Mouse (Mus musculus) cortical plate, adult 2 months (tissue): ENCODE measurements around the gene Terf2ip. TPM values are rescaled to one million over a fixed set of nuclear protein-coding genes. Genes with fewer than 3 reads are reported as not detected.

Source experiments
- H3K27ac ChIP-seq: fragments of 200-500 bp; 2 replicates; pipeline ENCODE4 v1.5.1; 2012; ENCODE audit warnings: low read length, control low read depth, inconsistent platforms; ENCODE audit not compliant: insufficient read depth
- H3K4me1 ChIP-seq: fragments of 200-500 bp; 2 replicates; pipeline ENCODE4 v1.6.1; 2011; ENCODE audit warnings: low read length; ENCODE audit not compliant: control insufficient read depth, insufficient read depth
- H3K4me3 ChIP-seq: fragments of 200-500 bp; 2 replicates; pipeline ENCODE4 v1.5.1; 2011; ENCODE audit warnings: mild to moderate bottlenecking, low read length, control low read depth; ENCODE audit not compliant: insufficient read depth
- CTCF ChIP-seq: fragments of 200-500 bp; IDR thresholded peaks from 2 replicates; pipeline ENCODE4 v1.5.1; 2011; ENCODE audit warnings: mild to moderate bottlenecking, control low read depth, low read length; ENCODE audit not compliant: insufficient read depth; ENCODE audit errors: extremely low read depth
- POLR2A ChIP-seq: fragments of 200-500 bp; IDR thresholded peaks from 2 replicates; pipeline ENCODE4 v1.6.1; 2011; ENCODE audit warnings: mild to moderate bottlenecking, low read length, control low read depth; ENCODE audit not compliant: insufficient read depth; ENCODE audit errors: extremely low read depth
- polyA plus RNA-seq: library from polyadenylated mRNA; depleted of rRNA; stranded (reverse); fragments of >200 nt; gene quantifications from 2 replicates; pipeline ENCODE4 v1.2.3, GENCODE M21; 2012

Gene Terf2ip
- polyA plus RNA-seq, 1 experiment, result 28.4 TPM

GRCm38 (mm10) chr8:111974138-111974537 is 37.1 kb upstream of the Terf2ip start:
- Histone ChIP-seq H3K4me1 (no peaks in the 10 kb centered on the region), H3K27ac (no peak overlapping the region)
- TF ChIP-seq POLR2A (no peak), CTCF (no peak)

GRCm38 (mm10) chr8:111975706-111976105 is 35.5 kb upstream of the Terf2ip start:
- Histone ChIP-seq H3K4me3 (no peak overlapping the region), H3K4me1 (no peaks in the 10 kb centered on the region), H3K27ac (no peak overlapping the region)
- TF ChIP-seq CTCF, result no peak
- TF ChIP-seq POLR2A, result no peak

More at GRCm38 (mm10) chr8:111974138-111974537, 37.1 kb upstream of the Terf2ip start:
- H3K4me3 ChIP-seq, result no peak overlapping the region

GRCm38 (mm10) chr8:111976326-111976725 is 34.9 kb upstream of the Terf2ip start:
- Histone ChIP-seq H3K27ac (no peak overlapping the region), H3K4me3 (no peak overlapping the region), H3K4me1 (no peaks in the 10 kb centered on the region)
- TF ChIP-seq POLR2A (no peak), CTCF (no peak)

- Histone ChIP-seq H3K4me1 (no peaks in the 10 kb centered on the region), H3K27ac (no peak overlapping the region), H3K4me3 (no peak overlapping the region)
- no peak for TF ChIP-seq POLR2A
- no peak for TF ChIP-seq CTCF
Measured at GRCm38 (mm10) chr8:111978147-111978546, 33.1 kb upstream of the Terf2ip start.

DNA sequence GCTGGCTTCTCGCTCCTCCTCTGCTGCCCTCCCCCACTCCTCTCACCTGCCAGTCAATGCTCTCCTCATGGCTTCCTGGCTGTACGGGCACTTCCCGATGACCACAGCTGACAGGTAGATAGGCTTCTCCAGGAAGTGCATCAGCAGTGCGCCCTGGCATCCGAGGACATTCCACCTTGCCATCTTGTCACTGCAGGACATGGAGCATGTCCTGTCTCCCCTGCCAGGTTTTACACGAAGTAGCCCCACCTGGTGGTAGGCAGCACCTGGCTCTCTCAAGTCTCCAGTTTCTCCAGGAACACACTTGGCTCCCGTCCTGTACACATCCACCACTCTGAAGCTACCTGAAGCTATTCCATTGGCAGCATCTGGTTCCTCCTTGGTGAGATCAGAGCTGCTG is 29.1 kb upstream of the Terf2ip start:
- TF ChIP-seq POLR2A, result no peak
- TF ChIP-seq CTCF, result no peak
- no peak overlapping the region for H3K27ac ChIP-seq
- H3K4me3 ChIP-seq, result no peak overlapping the region
- peaks cover 2% of the 10 kb centered on the region; the same call in 1 of the 2 replicates for H3K4me1 ChIP-seq

DNA sequence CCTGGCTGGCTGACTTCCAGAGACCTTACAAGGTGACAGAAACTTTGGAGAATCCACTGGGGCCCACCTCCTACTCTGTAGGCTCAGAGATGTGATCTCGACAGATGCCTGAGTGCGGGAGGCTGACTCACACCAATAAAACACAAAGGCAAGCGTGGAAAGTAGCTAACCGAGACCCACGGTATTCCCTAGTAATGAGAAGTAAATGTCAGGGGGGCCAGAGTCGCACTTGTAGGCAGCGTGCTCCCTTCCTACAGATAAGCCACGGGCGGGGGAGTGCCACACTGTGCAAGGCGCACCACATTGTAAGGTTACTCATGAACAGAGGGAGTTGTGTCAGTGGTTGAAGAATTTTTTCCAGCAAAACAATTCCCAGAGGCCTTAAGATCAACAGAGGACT is 26.7 kb upstream of the Terf2ip start:
- no peak overlapping the region for H3K27ac ChIP-seq
- TF ChIP-seq POLR2A, result no peak
- TF ChIP-seq CTCF, result no peak
- H3K4me1 ChIP-seq, result peaks cover 2% of the 10 kb centered on the region; the same call in 1 of the 2 replicates
- H3K4me3 ChIP-seq, result no peak overlapping the region

DNA sequence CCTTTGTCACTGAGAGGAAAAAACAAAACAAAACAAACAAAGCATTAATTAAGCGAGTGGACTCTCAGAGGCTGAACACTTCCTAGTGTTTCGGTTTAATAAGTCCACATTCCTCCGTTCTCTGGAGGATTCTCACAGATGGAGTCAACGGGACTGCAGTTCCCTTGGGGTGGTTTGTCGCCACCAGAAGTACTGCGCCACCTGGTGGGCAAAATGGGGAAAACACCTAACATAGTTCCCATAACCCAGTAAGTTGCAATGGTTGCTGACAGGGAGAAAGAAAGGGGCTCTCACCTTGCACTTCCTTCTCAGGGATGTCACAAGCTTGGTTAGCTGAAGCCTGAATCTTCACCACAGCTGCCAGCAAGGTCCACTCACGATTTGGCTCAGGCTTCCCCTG is 21.3 kb upstream of the Terf2ip start:
- no peak overlapping the region for H3K4me3 ChIP-seq
- TF ChIP-seq CTCF (peak; percentile 86), POLR2A (no peak)
- H3K4me1 ChIP-seq, result no peaks in the 10 kb centered on the region
- no peak overlapping the region for H3K27ac ChIP-seq

DNA sequence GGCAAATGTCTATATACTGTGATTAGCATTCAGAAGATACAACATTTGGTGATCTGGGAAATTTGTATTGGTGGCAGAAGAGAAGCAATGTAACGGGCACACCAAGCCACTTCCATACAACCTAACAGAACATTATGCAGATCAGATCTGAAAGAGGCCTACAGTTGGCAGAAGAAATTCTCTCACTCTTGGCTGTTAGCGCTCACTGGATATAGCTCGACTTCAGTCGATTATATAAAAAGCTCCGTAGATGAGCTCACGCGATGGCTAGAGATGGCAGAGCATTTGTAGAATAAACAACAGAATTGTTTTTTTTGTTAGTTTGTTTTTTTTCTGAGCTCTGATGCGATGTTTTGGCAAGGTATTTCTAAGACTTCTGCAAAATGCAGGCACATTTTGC is 19.9 kb upstream of the Terf2ip start:
- no peak for TF ChIP-seq CTCF
- no peak for TF ChIP-seq POLR2A
- no peaks in the 10 kb centered on the region for H3K4me1 ChIP-seq
- H3K4me3 ChIP-seq, result peak overlapping the region; percentile 90; the same call in 1 of the 2 replicates
- no peak overlapping the region for H3K27ac ChIP-seq

GRCm38 (mm10) chr8:111992013-111992702 is 19.0 kb upstream of the Terf2ip start, which contains the start of gene Adat1:
Adat1 (minus strand) TSS chr8:111992302.
- no peak for TF ChIP-seq CTCF
- peak; percentile 81; the same call in 1 of the 2 replicates for TF ChIP-seq POLR2A
- H3K4me1 ChIP-seq, result no peaks in the 10 kb centered on the region
- H3K27ac ChIP-seq, result no peak within 1 kb of the TSS
- H3K4me3 ChIP-seq, result peak within 1 kb of the TSS; percentile 90

GRCm38 (mm10) chr8:111992703-111993039 is 18.5 kb upstream of the Terf2ip start:
- no peak overlapping the region for H3K27ac ChIP-seq
- TF ChIP-seq POLR2A (no peak), CTCF (no peak)
- no peak overlapping the region for H3K4me3 ChIP-seq
- no peaks in the 10 kb centered on the region for H3K4me1 ChIP-seq
